ENCODE assay signal across 10 mouse cellular contexts in the genomic region with DNA sequence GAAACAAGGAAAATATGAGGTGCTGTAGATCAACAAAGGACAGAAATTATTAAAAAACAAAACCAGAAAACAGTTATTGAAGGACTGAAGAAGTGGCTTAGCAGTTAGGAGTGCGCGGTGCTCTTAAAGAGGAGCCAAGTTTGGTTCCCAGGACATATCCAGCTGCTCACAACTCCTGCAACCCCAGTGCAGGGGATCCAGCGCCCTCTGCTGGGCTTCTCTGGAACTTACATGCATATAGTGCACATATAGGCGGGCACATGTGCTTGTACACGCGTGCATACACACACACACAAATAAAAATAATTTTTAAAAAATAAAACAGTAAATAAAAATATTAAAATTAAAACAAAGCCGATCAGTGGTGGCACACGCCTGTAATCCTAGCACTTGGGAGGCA. TPM values are rescaled to one million over a fixed set of nuclear protein-coding genes. Genes with fewer than 3 reads are reported as not detected.
DNase-seq lines count a peak whose midpoint lies in the region; ATAC-seq lines count a peak whose summit lies in the region.
"Had no signal": no experiment of that assay in that cellular context is flagged by ENCODE, and none has a peak within 500 bp of the region (broad histone marks: within the 10 kb centered on the region; RNA-seq: fewer than 3 reads in every experiment).

No protein-coding gene starts in this region.

- no peak for ATAC-seq in hindbrain, embryonic 11.5 days (ENCODE audit: low FRiP score)
- no peak for ATAC-seq in hindbrain, embryonic 16.5 days
- ATAC-seq in midbrain, embryonic 16.5 days: no peak

- H3K4me1 ChIP-seq in hindbrain, embryonic 11.5 days (replicated peaks; ENCODE audit: control insufficient read depth, insufficient read depth, low read length): no peaks in the 10 kb centered on the region
- H3K4me1 ChIP-seq in hindbrain, embryonic 16.5 days (ENCODE audit: control insufficient read depth, insufficient read depth, low read depth, low read length): no peaks in the 10 kb centered on the region
- no peaks in the 10 kb centered on the region for H3K4me1 ChIP-seq in midbrain, embryonic 16.5 days (ENCODE audit: control insufficient read depth, insufficient read depth, low read length)
- H3K4me1 ChIP-seq: embryonic facial prominence, embryonic 15.5 days; hindbrain, embryonic 12.5 days had no signal

- H3K27ac ChIP-seq in hindbrain, embryonic 11.5 days (ENCODE audit: low read depth, low read length): no peak overlapping the region
- H3K27ac ChIP-seq in hindbrain, embryonic 16.5 days (ENCODE audit: low read depth, low read length): no peak overlapping the region
- no peak overlapping the region for H3K27ac ChIP-seq in midbrain, embryonic 16.5 days (ENCODE audit: low read length)
- H3K27ac ChIP-seq: embryonic facial prominence, embryonic 15.5 days; hindbrain, embryonic 12.5 days had no signal

- peak; percentile 32 for DNase-seq in hindbrain, embryonic 11.5 days (ENCODE audit: low spot score)
- DNase-seq in A20 (ENCODE audit: low read depth, low spot score): peak; percentile 70
- peak; percentile 24 for DNase-seq in NIH3T3 (ENCODE audit: low read depth)
- peak; percentile 29 for DNase-seq in lung, postnatal 14 days
- no peak for DNase-seq in frontal cortex, postnatal 10 days (ENCODE audit: low spot score in 2 of 2)
- no peak for DNase-seq in heart, adult 11 months

- H3K9me3 ChIP-seq in hindbrain, embryonic 11.5 days (ENCODE audit: control insufficient read depth, low read length): no peaks in the 10 kb centered on the region
- H3K9me3 ChIP-seq in hindbrain, embryonic 16.5 days (ENCODE audit: control insufficient read depth, low read length): no peaks in the 10 kb centered on the region
- H3K9me3 ChIP-seq in midbrain, embryonic 16.5 days (replicated peaks; ENCODE audit: control insufficient read depth, low read length, poor library complexity, severe bottlenecking): no peaks in the 10 kb centered on the region
- H3K9me3 ChIP-seq: embryonic facial prominence, embryonic 15.5 days had no signal

- H3K36me3 ChIP-seq in hindbrain, embryonic 11.5 days (ENCODE audit: control insufficient read depth, insufficient read depth, low read length): no peaks in the 10 kb centered on the region
- no peaks in the 10 kb centered on the region for H3K36me3 ChIP-seq in hindbrain, embryonic 16.5 days (ENCODE audit: control insufficient read depth, insufficient read depth, low read length)
- no peaks in the 10 kb centered on the region for H3K36me3 ChIP-seq in midbrain, embryonic 16.5 days (ENCODE audit: control insufficient read depth, insufficient read depth, low read length)
- H3K36me3 ChIP-seq: embryonic facial prominence, embryonic 15.5 days; hindbrain, embryonic 12.5 days had no signal

- no peak overlapping the region for H3K4me2 ChIP-seq in hindbrain, embryonic 11.5 days (replicated peaks; ENCODE audit: low read depth, low read length)
- no peak overlapping the region for H3K4me2 ChIP-seq in hindbrain, embryonic 16.5 days (ENCODE audit: low read length)
- H3K4me2 ChIP-seq in midbrain, embryonic 16.5 days (ENCODE audit: low read length): no peak overlapping the region
- H3K4me2 ChIP-seq: embryonic facial prominence, embryonic 15.5 days; hindbrain, embryonic 12.5 days had no signal

- no peak overlapping the region for H3K4me3 ChIP-seq in hindbrain, embryonic 11.5 days (ENCODE audit: low read depth, low read length)
- H3K4me3 ChIP-seq in hindbrain, embryonic 16.5 days (ENCODE audit: low read length): no peak overlapping the region
- H3K4me3 ChIP-seq in midbrain, embryonic 16.5 days (ENCODE audit: low read depth, low read length): no peak overlapping the region
- H3K4me3 ChIP-seq: embryonic facial prominence, embryonic 15.5 days; hindbrain, embryonic 12.5 days had no signal

- no peak overlapping the region for H3K9ac ChIP-seq in hindbrain, embryonic 11.5 days (ENCODE audit: low read depth, low read length)
- H3K9ac ChIP-seq in hindbrain, embryonic 16.5 days (ENCODE audit: low read depth, low read length): no peak overlapping the region
- H3K9ac ChIP-seq in midbrain, embryonic 16.5 days (ENCODE audit: low read depth, low read length): no peak overlapping the region
- H3K9ac ChIP-seq: embryonic facial prominence, embryonic 15.5 days; hindbrain, embryonic 12.5 days had no signal

- no peaks in the 10 kb centered on the region for H3K27me3 ChIP-seq in hindbrain, embryonic 11.5 days (ENCODE audit: control insufficient read depth, insufficient read depth, low read length)
- no peaks in the 10 kb centered on the region for H3K27me3 ChIP-seq in hindbrain, embryonic 16.5 days (replicated peaks; ENCODE audit: control insufficient read depth, insufficient read depth, low read length)
- H3K27me3 ChIP-seq in midbrain, embryonic 16.5 days (ENCODE audit: control insufficient read depth, insufficient read depth, low read depth, low read length): no peaks in the 10 kb centered on the region
- H3K27me3 ChIP-seq: embryonic facial prominence, embryonic 15.5 days; hindbrain, embryonic 12.5 days had no signal

- 82% methylated on average over 8 of the region's 8 CpGs for WGBS in hindbrain, embryonic 11.5 days
- 84% methylated on average over 8 of the region's 8 CpGs for WGBS in hindbrain, embryonic 16.5 days
- 84% methylated on average over 8 of the region's 8 CpGs for WGBS in midbrain, embryonic 16.5 days

RNA-seq across cellular contexts. Expression of a gene that starts 59.6 kb away (rescaled TPM):
- polyA plus RNA-seq in hindbrain, embryonic 11.5 days (2014; fragmentation: Nextera tagmentation; extraction: Ambion mirVana): 120 and 132 TPM in 2 replicates
- 53.8 and 59.6 TPM in 2 replicates for polyA plus RNA-seq in hindbrain, embryonic 16.5 days (2015; fragmentation: Nextera tagmentation; extraction: Ambion mirVana)
- polyA plus RNA-seq in midbrain, embryonic 16.5 days (2015; fragmentation: Nextera tagmentation; extraction: Ambion mirVana): 54.9 and 61.5 TPM in 2 replicates

Comparison
In these comparisons a context has a peak if more than half of its experiments do, and no peak if none do; other contexts are left out.
1. DNase-seq: peak in hindbrain, embryonic 11.5 days (single experiment), A20 (single experiment), NIH3T3 (single experiment) and lung, postnatal 14 days (single experiment); none in frontal cortex, postnatal 10 days (0 of 2) and heart, adult 11 months (single experiment).